Mouse (Mus musculus) activated CD4-positive, CD25-positive, alpha-beta regulatory T cell, adult 4 months (primary cell): ENCODE measurements around the gene Clic4. TPM values are rescaled to one million over a fixed set of nuclear protein-coding genes. Genes with fewer than 3 reads are reported as not detected.
"Not testable (repeated sequence)": the region's sequence is repeated elsewhere in the genome, so short reads cannot be mapped to it uniquely, and the experiment has no call there.

Experiments
- ATAC-seq: one replicate; pipeline ENCODE4 v1.8.0; 2017
- polyA plus RNA-seq, 2 experiments: library from polyadenylated mRNA; unstranded; fragments of 100-300 nt; shearing (Covaris generic); gene quantifications; one replicate each; pipeline ENCODE4 v1.2.1; 2017

The Clic4 gene
- polyA plus RNA-seq, 2 experiments from 2014 or later, result 4.5 to 8.8 TPM

- no peak for ATAC-seq
Observed at GRCm38 (mm10) chr4:135291841-135292240, 19.2 kb upstream of the Clic4 start.

GRCm38 (mm10) chr4:135291199-135291598 lies 18.6 kb upstream of the Clic4 start:
- ATAC-seq, result no peak

- no peak for ATAC-seq
Observed at GRCm38 (mm10) chr4:135287975-135288374, 15.4 kb upstream of the Clic4 start.

DNA sequence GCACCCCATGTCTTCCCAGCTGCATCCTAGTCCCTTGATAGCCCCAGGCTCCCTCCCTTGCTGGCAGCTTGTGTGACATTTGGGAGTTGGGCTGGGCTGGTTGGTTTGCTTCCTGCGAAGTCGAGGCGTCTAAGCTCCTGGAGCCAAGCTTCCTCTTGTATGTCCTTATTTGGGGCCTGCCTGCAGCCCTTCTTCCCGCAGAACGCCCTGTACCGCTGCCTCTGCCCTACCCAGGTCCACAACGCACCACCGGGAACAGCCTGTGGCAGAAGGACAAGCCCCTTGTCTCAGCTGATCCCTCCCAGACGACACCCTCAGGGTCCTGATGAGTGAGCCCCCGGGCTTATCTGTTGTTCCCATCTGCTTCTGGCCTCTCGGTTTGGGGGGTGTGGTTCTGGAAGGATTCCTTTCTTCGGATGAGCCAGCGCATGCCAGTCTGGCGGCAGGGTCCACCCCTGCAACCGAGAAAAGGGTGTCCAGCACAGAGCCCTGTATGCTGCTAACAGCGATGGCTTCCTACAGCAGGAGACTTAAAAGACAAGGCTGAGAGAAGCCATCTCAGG lies 14.3 kb upstream of the Clic4 start:
- no peak for ATAC-seq

DNA sequence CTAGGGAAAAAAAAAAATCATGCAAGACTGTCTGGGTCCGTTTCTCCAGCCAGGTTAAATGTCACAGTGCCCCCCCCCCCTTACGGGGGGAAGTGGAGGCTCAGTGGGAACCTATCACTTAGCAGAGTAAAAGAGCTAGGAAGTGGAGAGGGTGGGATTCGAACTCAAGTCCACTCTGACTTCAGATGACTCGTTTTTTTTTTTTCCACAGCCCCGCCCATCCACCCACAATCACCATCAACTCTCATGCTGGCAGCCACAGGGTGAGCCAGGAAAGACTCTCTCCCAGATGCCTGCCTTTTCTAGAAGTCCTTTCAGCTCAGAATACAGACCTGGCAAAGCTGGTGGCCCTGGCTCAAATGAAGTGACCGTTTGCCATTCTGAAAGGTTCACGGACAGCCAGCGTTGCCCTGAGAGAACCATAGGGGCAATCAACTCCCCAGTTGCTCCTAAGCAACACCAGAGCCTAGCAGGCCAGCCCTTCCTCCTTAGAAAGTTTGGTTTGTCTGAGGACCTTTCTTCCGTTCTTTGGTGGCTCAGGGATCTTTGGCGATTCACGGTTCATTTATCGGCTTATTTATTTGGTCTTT lies 13.5 kb upstream of the Clic4 start:
- no peak for ATAC-seq

DNA sequence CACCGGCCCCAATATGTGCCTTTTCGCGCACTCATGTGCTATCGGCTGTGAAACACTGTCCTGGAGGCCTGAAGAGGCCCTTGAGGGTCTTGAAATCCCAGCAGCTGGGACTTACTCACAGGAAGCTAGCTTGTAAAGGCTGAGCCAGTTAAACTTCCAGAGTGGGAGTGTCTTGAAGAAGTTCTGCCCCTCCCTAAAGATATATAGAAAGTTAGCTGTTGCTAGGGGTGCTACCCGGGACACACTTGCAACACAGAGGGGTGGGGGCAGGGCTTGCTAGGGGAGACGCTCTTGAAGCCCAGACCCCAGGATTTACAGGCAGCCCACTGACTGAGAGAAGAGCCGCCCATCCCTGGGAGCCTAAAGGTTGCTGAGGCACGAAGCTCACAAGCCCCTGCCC lies 12.8 kb upstream of the Clic4 start:
- no peak for ATAC-seq

DNA sequence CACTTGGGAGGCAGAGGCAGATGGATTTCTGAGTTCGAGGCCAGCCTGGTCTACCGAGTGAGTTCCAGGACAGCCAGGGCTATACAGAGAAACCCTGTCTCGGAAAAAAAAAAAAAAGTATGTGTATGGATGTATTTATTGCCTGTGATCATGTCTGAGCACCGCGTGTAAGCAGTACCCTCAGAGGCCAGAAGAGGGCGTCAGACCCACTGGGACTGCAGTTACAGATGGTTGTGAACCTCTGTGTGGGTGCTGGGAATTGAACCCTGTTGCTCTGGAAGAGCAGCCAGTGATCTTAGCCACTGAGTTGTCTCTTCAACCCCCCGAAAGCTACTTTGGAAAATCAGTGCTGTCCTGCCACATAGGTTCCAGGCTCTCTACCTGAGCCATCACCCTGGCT lies 11.3 kb upstream of the Clic4 start:
- no peak for ATAC-seq

DNA sequence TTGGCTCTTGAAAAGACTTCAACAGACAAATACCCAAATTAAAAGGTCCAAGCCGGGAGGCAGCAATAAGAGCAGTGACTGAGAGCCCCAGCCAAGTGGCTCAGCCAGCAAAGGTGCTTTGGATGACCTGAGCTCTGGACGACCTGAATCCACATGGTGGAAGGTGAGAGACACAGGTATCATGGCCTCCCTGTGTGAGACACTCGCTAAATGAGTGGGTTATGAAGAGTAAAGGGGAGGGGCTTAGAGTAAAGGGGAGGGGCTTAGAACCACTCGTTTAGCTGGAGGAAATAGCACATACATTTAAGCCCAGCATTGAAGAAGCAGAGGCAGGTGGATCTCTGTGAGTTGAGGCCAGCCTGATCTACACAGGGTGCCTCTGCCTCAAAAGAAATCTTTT lies 10.8 kb upstream of the Clic4 start:
- no peak for ATAC-seq

DNA sequence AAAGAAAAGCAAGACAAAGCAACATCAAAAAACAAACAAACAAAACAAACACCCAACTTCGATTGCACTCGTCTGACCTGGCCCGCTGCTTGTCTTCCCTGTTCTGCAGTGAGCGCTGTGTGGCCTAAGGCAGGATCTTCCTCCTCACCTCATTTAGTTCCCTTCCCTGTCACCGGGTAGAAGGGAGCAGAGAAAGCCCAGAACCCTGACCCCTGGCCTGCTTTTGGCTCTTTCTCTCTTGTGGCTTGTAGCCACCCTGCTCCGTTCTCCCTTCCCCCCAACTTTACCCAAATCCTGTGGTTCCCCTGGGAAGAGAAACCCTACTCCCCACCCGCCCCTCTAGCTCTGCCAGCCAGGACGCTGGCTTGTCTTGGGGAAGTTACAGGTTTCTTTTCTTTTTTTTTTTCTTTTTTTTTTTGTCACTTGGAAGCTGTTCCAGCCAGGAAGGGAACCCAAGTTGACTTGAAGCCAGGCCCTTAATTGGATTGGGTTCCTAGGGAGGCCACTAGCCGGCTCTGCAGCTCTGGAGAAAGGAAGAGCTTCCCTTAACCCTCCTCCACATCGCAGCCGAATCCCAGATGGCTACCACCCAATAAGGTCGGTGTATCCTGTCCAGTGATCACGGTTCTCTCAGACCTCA lies 10.2 kb upstream of the Clic4 start:
- no peak for ATAC-seq

DNA sequence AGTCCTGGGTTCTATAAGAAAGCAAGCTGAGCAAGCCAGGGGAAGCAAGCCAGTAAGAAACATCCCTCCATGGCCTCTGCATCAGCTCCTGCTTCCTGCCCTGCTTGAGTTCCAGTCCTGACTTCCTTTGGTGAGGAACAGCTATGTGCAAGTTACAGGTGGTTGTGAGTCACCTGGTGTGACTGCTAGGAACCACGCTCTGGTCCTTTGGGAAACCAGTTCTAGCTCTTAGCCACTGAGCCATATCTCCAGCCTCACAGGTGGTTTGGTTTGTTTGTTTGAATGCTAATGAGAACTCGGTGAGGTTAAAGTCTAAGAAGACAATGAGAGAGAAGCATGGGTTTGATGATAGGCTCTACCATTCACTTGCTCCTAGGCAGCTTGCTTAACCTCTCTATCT lies 7.4 kb upstream of the Clic4 start:
- not testable (repeated sequence) for ATAC-seq

- no peak for ATAC-seq
Observed at GRCm38 (mm10) chr4:135276681-135277379, 4.2 kb upstream of the Clic4 start.

DNA sequence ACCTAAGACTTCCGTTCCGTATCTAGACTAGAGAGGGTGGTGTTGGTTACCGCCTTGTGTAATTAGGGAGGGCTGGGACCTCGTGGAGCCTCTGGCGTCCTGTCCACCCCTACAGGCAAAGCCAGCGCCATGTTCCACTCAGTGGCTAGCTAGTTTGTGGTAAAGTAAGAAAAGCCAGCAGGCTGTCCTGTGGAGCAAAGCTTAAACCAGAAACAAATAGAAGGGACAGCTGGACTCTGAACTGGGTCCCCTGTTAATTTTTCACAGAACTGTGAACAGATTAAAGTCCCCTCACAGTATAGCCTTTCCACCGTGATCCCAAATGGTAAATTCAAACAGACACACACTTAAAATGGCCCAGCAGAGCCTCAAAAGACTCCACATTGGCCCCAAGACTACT lies 2.1 kb upstream of the Clic4 start:
- no peak for ATAC-seq

- no peak for ATAC-seq
Observed at GRCm38 (mm10) chr4:135273307-135273682, 681 bp upstream of the Clic4 start.

- ATAC-seq, result no peak
Observed at GRCm38 (mm10) chr4:135271881-135272616, 565 bp downstream of the Clic4 start.

- no peak for ATAC-seq
Observed at GRCm38 (mm10) chr4:135271419-135271828, 1.2 kb downstream of the Clic4 start.

- ATAC-seq, result no peak
Observed at GRCm38 (mm10) chr4:135270476-135270875, 2.1 kb downstream of the Clic4 start.

GRCm38 (mm10) chr4:135269656-135270341 lies 2.8 kb downstream of the Clic4 start:
- no peak for ATAC-seq

- ATAC-seq, result no peak
Observed at GRCm38 (mm10) chr4:135267521-135267920, 5.1 kb downstream of the Clic4 start.

DNA sequence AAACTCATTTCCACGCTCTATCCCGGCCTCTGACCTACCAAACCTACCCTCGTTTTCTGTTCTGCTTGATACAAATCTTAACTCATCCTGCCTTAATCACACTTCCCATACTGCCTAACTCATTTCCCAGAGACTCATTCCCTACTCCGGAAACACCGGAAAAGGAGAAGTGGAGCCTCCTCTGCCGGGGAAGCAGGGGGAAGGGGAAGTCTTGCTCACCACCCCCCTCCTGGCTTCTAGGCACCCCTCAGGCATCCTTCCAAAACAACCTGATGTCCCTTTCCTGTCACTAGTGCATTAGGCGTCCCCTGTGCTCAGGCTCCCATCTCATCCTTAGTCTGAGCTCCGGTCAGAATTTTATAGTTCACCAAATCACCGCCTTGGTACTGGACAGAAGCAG lies 5.6 kb downstream of the Clic4 start:
- no peak for ATAC-seq

- ATAC-seq, result no peak
Observed at GRCm38 (mm10) chr4:135260434-135260833, 12.2 kb downstream of the Clic4 start.

- no peak for ATAC-seq
Observed at GRCm38 (mm10) chr4:135258521-135258920, 14.1 kb downstream of the Clic4 start.

- no peak for ATAC-seq
Observed at GRCm38 (mm10) chr4:135257881-135258476, 14.6 kb downstream of the Clic4 start.
